Mouse (Mus musculus): ENCODE measurements around the gene Gipc3.

Gipc3 gene

GRCm38 (mm10) chr10:81300352-81300907, 42.6 kb downstream of the Gipc3 start:
- no peak for DNase-seq (ENCODE audit: low spot score in 2 of 2)

- DNase-seq (ENCODE audit: low spot score in 2 of 2): no peak
These were observed 43.3 kb downstream of the Gipc3 start for GRCm38 (mm10) chr10:81299585-81300351.

- peak in 1 of 2 experiments; percentile 62 for DNase-seq (ENCODE audit: low spot score in 2 of 2)
These were observed 44.5 kb downstream of the Gipc3 start for GRCm38 (mm10) chr10:81298369-81299100.

GRCm38 (mm10) chr10:81297845-81298244, 45.2 kb downstream of the Gipc3 start:
- DNase-seq (ENCODE audit: low spot score in 2 of 2): peak; percentile 56 to 79

- no peak for DNase-seq (ENCODE audit: low spot score in 2 of 2)
These were observed 45.8 kb downstream of the Gipc3 start for GRCm38 (mm10) chr10:81297246-81297645.

GRCm38 (mm10) chr10:81295185-81295584, 47.9 kb downstream of the Gipc3 start:
- DNase-seq (ENCODE audit: low spot score in 2 of 2): no peak

GRCm38 (mm10) chr10:81294442-81294841, 48.6 kb downstream of the Gipc3 start:
- DNase-seq (ENCODE audit: low spot score in 2 of 2): no peak

- no peak for DNase-seq (ENCODE audit: low spot score in 2 of 2)
These were observed 49.6 kb downstream of the Gipc3 start for GRCm38 (mm10) chr10:81293334-81294030.

- DNase-seq (ENCODE audit: low spot score in 2 of 2): peak; percentile 99
These were observed 50.3 kb downstream of the Gipc3 start, which contains the start of gene Pip5k1c for GRCm38 (mm10) chr10:81292554-81293333. Pip5k1c (plus strand) TSS chr10:81292963.

- no peak for DNase-seq (ENCODE audit: low spot score in 2 of 2)
These were observed 51.5 kb downstream of the Gipc3 start, which contains the start of gene Tjp3 for GRCm38 (mm10) chr10:81291511-81292104. Tjp3 (minus strand) TSS chr10:81291581.

GRCm38 (mm10) chr10:81290698-81291460, 52.2 kb downstream of the Gipc3 start:
- no peak for DNase-seq (ENCODE audit: low spot score in 2 of 2)

- no peak for DNase-seq (ENCODE audit: low spot score in 2 of 2)
These were observed 53.3 kb downstream of the Gipc3 start for GRCm38 (mm10) chr10:81289811-81290210.

- DNase-seq (ENCODE audit: low spot score in 2 of 2): peak; percentile 58 to 85
These were observed 53.8 kb downstream of the Gipc3 start for GRCm38 (mm10) chr10:81289278-81289677.

GRCm38 (mm10) chr10:81288601-81289000, 54.5 kb downstream of the Gipc3 start:
- DNase-seq (ENCODE audit: low spot score in 2 of 2): peak; percentile 64 to 87

GRCm38 (mm10) chr10:81287513-81288157, 55.4 kb downstream of the Gipc3 start:
- peak; percentile 83 to 95 for DNase-seq (ENCODE audit: low spot score in 2 of 2)

- no peak for DNase-seq (ENCODE audit: low spot score in 2 of 2)
These were observed 56.5 kb downstream of the Gipc3 start for GRCm38 (mm10) chr10:81286586-81286985.

- DNase-seq (ENCODE audit: low spot score in 2 of 2): peak; percentile 90 to 97
These were observed 57.2 kb downstream of the Gipc3 start for GRCm38 (mm10) chr10:81285694-81286450.

All from spleen, postnatal 4 days (tissue).